Mouse (Mus musculus) embryonic facial prominence, embryonic 14.5 days (tissue): ENCODE data around the gene Agbl5. TPM values are rescaled to one million over a fixed set of nuclear protein-coding genes. Genes with fewer than 3 reads are reported as not detected.

Experiments
- ATAC-seq: fragments of 200-750 bp; cut with Nextera tagmentation; 2 replicates; pipeline ENCODE4 v1.8.0; 2017; ENCODE audit warnings: low read depth, moderate number of reproducible peaks, moderate TSS enrichment
- DNase-seq: peaks from one replicate; pipeline ENCODE4 v3.0.0-alpha.2; 2015; ENCODE audit warnings: low spot score
- H3K27ac ChIP-seq: fragments of 300-500 bp; sonication (generic); replicated peaks from 2 replicates; pipeline ENCODE4 v1.5.1; 2014; ENCODE audit warnings: low read depth, mild to moderate bottlenecking, low read length, moderate library complexity
- H3K27me3 ChIP-seq: fragments of 300-500 bp; sonication (generic); replicated peaks from 2 replicates; pipeline ENCODE4 v1.6.1; 2014; ENCODE audit warnings: low read length; ENCODE audit not compliant: control insufficient read depth, insufficient read depth
- H3K36me3 ChIP-seq: fragments of 300-500 bp; sonication (generic); 2 replicates; pipeline ENCODE4 v1.6.1; 2014; ENCODE audit warnings: low read length, mixed read lengths; ENCODE audit not compliant: control insufficient read depth, insufficient read depth
- H3K4me1 ChIP-seq: fragments of 300-500 bp; sonication (generic); 2 replicates; pipeline ENCODE4 v1.6.1; 2014; ENCODE audit warnings: antibody characterized with exemption, low read length; ENCODE audit not compliant: control insufficient read depth, insufficient read depth
- H3K4me2 ChIP-seq: fragments of 300-500 bp; sonication (generic); 2 replicates; pipeline ENCODE4 v1.6.1; 2014; ENCODE audit warnings: low read depth, mild to moderate bottlenecking, low read length, moderate library complexity, mixed read lengths
- H3K4me3 ChIP-seq: fragments of 300-500 bp; sonication (generic); 2 replicates; pipeline ENCODE4 v1.5.1; 2014; ENCODE audit warnings: low read depth, mild to moderate bottlenecking, low read length
- H3K9ac ChIP-seq: fragments of 300-500 bp; sonication (generic); 2 replicates; pipeline ENCODE4 v1.6.1; 2014; ENCODE audit warnings: low read depth, mild to moderate bottlenecking, low read length, moderate library complexity, mixed read lengths
- H3K9me3 ChIP-seq: fragments of 300-500 bp; sonication (generic); 2 replicates; pipeline ENCODE4 v1.6.1; 2016; ENCODE audit warnings: low read length; ENCODE audit not compliant: control insufficient read depth
- WGBS: fragments of 180-500 bp; shearing (Covaris S2); extraction: QIAGEN DNeasy Blood & Tissue Kit; methylation state at CpG from one replicate; pipeline ENCODE4 v1.1.7; 2014; 5-methylcytosine and 5-hydroxymethylcytosine counted together
- polyA plus RNA-seq: library from polyadenylated mRNA; unstranded; fragments of >200 nt; fragmentation: Nextera tagmentation; extraction: Ambion mirVana; gene quantifications from 2 replicates; pipeline ENCODE4 v1.2.1, GENCODE M21; 2014

Gene Agbl5
- polyA plus RNA-seq, 1 experiment from 2014 or later: 17.4 TPM

DNA sequence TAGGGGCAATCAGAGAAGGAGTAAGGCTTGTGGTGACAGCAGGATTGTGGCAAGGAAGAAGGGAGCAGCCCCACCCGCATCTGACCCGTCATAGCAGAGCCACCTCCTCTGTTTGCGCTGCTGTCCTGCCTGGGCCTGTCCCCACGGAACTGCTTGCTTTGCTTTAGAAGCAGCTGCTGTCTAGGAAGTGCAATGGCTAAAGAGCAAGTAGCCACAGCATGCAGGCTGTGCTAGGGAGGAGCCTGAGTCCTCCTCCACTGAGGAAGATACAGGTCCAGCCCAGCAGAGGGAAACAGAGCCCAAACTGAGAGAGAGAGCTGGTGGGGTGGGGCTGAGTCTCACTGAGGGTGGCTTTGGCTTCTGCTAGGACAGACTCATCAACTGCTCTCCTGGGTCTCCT is 24.6 kb upstream of the Agbl5 start:
- DNase-seq: peak; percentile 35
- Histone ChIP-seq H3K9ac (no peak overlapping the region), H3K4me1 (peaks cover 3% of the 10 kb centered on the region; the same call in 1 of the 2 replicates), H3K27me3 (no peaks in the 10 kb centered on the region), H3K36me3 (peaks cover 30% of the 10 kb centered on the region; the same call in 1 of the 2 replicates), H3K4me2 (no peak overlapping the region), H3K27ac (no peak overlapping the region), H3K4me3 (no peak overlapping the region), H3K9me3 (no peaks in the 10 kb centered on the region)
- WGBS: 34% methylated on average over 4 of the region's 4 CpGs
- ATAC-seq: peak; percentile 30; the same call in 1 of the 2 replicates

DNA sequence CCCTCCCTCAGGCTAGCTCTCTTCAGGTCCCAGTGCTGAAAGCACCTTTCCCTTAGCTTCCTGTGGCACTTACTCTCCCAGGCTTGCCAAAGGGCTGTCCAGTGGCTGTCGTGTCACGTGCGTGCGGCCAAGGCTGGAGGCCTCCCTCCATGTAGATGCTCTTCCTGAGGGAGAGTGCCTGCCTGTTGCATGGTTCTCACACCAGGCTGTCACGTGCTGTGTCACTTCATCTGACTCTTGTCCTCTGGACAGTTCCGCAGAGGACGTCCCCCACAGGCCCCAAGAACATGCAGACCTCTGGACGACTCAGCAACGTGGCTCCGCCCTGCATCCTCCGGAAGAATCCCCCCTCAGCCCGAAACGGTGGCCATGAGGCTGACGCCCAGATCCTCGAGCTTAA is 24.2 kb upstream of the Agbl5 start:
- Histone ChIP-seq H3K36me3 (peaks cover 30% of the 10 kb centered on the region; the same call in 1 of the 2 replicates), H3K27me3 (no peaks in the 10 kb centered on the region), H3K4me3 (no peak overlapping the region), H3K27ac (no peak overlapping the region), H3K9me3 (no peaks in the 10 kb centered on the region), H3K4me2 (no peak overlapping the region), H3K9ac (no peak overlapping the region), H3K4me1 (peaks cover 6% of the 10 kb centered on the region; the same call in 1 of the 2 replicates)
- no peak for ATAC-seq
- 41% methylated on average over 15 of the region's 15 CpGs for WGBS
- no peak for DNase-seq

DNA sequence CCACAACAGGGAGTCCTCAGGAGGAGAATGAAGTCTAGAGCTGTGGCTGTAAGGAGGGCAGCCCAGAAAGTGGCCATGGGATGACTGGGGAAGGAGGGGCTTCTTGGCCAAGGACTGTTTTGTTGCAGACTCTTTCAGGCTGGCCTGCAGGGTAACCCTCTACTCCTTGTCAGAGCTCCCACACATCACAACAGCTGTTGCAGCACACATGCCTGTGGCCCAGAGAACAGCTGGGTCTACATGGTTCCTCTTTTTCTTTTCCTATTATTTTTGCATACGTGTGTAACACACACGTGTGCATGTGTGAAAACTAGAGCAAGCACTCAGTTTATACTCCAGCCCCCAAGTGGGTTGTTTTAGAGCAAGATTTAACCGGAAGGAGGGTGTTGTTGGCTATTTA is 21.6 kb upstream of the Agbl5 start:
- ATAC-seq: no peak

GRCm38 (mm10) chr5:30867712-30868111 is 20.8 kb upstream of the Agbl5 start, which contains the start of gene Tmem214:
Tmem214 (plus strand) TSS chr5:30868012.
- Histone ChIP-seq H3K9ac (peak within 1 kb of the TSS; percentile 93; the same call in 1 of the 2 replicates), H3K4me3 (no peak within 1 kb of the TSS), H3K4me2 (peak within 1 kb of the TSS; percentile 60; the same call in 1 of the 2 replicates), H3K36me3 (peaks cover 53% of the 10 kb centered on the region), H3K9me3 (no peaks in the 10 kb centered on the region), H3K27ac (peak within 1 kb of the TSS; percentile 77), H3K27me3 (no peaks in the 10 kb centered on the region), H3K4me1 (peaks cover 11% of the 10 kb centered on the region; the same call in 1 of the 2 replicates)
- WGBS: 93% methylated on average over 3 of the region's 3 CpGs
- ATAC-seq (no peak), DNase-seq (no peak)

More for the DNA sequence above, 21.6 kb upstream of the Agbl5 start:
- H3K4me1 ChIP-seq: peaks cover 11% of the 10 kb centered on the region; the same call in 1 of the 2 replicates
- H3K27me3 ChIP-seq: no peaks in the 10 kb centered on the region
- no peak overlapping the region for H3K4me3 ChIP-seq
- 92% methylated on average over 3 of the region's 3 CpGs for WGBS
- no peaks in the 10 kb centered on the region for H3K9me3 ChIP-seq
- H3K4me2 ChIP-seq: no peak overlapping the region
- no peak overlapping the region for H3K27ac ChIP-seq
- no peak for DNase-seq
- H3K9ac ChIP-seq: no peak overlapping the region
- H3K36me3 ChIP-seq: peaks cover 45% of the 10 kb centered on the region

- ATAC-seq (no peak), DNase-seq (peak; percentile 26)
- Histone ChIP-seq H3K9me3 (no peaks in the 10 kb centered on the region), H3K9ac (peak overlapping the region; percentile 93), H3K27ac (peak overlapping the region; percentile 77), H3K27me3 (no peaks in the 10 kb centered on the region), H3K4me1 (peaks cover 11% of the 10 kb centered on the region; the same call in 1 of the 2 replicates), H3K4me2 (peak overlapping the region; percentile 60), H3K36me3 (peaks cover 62% of the 10 kb centered on the region), H3K4me3 (peak overlapping the region; percentile 95)
- 13% methylated on average over 9 of the region's 9 CpGs for whole genome bisulfite sequencing
Observed at GRCm38 (mm10) chr5:30868981-30869380, 19.5 kb upstream of the Agbl5 start.

GRCm38 (mm10) chr5:30869405-30870130 is 18.9 kb upstream of the Agbl5 start:
- H3K36me3 ChIP-seq: peaks cover 64% of the 10 kb centered on the region
- peak overlapping the region; percentile 60 for H3K4me2 ChIP-seq
- peak overlapping the region; percentile 93 for H3K9ac ChIP-seq
- peak; percentile 92 for DNase-seq
- peaks cover 11% of the 10 kb centered on the region; the same call in 1 of the 2 replicates for H3K4me1 ChIP-seq
- WGBS: under 1% methylated on average over 40 of the region's 63 CpGs
- peak overlapping the region; percentile 77 for H3K27ac ChIP-seq
- H3K9me3 ChIP-seq: no peaks in the 10 kb centered on the region
- ATAC-seq: peak; percentile 95
- H3K4me3 ChIP-seq: peak overlapping the region; percentile 95
- no peaks in the 10 kb centered on the region for H3K27me3 ChIP-seq

- H3K4me2 ChIP-seq: peak overlapping the region; percentile 60
- H3K27ac ChIP-seq: peak overlapping the region; percentile 77
- no peaks in the 10 kb centered on the region for H3K27me3 ChIP-seq
- WGBS: 14% methylated on average over 2 of the region's 2 CpGs
- peaks cover 11% of the 10 kb centered on the region; the same call in 1 of the 2 replicates for H3K4me1 ChIP-seq
- H3K36me3 ChIP-seq: peaks cover 64% of the 10 kb centered on the region
- no peaks in the 10 kb centered on the region for H3K9me3 ChIP-seq
- DNase-seq: no peak
- H3K4me3 ChIP-seq: peak overlapping the region; percentile 95
- no peak for ATAC-seq
- H3K9ac ChIP-seq: peak overlapping the region; percentile 93
Observed at GRCm38 (mm10) chr5:30870131-30870406, 18.4 kb upstream of the Agbl5 start.

DNA sequence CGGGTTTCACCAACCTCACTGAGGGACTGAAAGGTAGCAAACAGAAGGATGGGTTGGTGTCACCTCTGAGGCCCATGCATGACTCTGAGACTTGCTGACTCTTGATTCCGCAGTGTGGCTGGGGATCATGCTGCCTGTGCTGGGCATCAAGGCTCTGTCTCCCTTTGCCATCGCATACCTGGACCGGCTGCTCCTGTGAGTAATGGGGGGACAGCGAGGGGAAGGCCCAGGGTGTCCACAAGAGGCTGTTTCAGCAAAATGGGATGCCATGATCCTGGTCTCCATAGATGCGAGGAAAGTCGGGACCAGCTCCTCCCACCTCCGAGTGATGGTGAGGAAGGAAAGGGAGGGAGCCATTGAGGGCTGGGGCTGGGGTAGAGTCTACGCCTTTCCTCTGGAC is 15.9 kb upstream of the Agbl5 start:
- DNase-seq (no peak), ATAC-seq (no peak)
- no peak overlapping the region for H3K9ac ChIP-seq
- H3K4me1 ChIP-seq: peaks cover 11% of the 10 kb centered on the region; the same call in 1 of the 2 replicates
- H3K4me2 ChIP-seq: no peak overlapping the region
- 94% methylated on average over 9 of the region's 9 CpGs for WGBS
- H3K27ac ChIP-seq: no peak overlapping the region
- H3K9me3 ChIP-seq: no peaks in the 10 kb centered on the region
- H3K36me3 ChIP-seq: peaks cover 72% of the 10 kb centered on the region
- H3K27me3 ChIP-seq: no peaks in the 10 kb centered on the region
- H3K4me3 ChIP-seq: no peak overlapping the region

GRCm38 (mm10) chr5:30874365-30874764 is 14.1 kb upstream of the Agbl5 start:
- peaks cover 5% of the 10 kb centered on the region; the same call in 1 of the 2 replicates for H3K4me1 ChIP-seq
- no peak overlapping the region for H3K27ac ChIP-seq
- no peak overlapping the region for H3K9ac ChIP-seq
- H3K36me3 ChIP-seq: peaks cover 78% of the 10 kb centered on the region
- no peak overlapping the region for H3K4me3 ChIP-seq
- H3K27me3 ChIP-seq: no peaks in the 10 kb centered on the region
- no peak for ATAC-seq
- no peak overlapping the region for H3K4me2 ChIP-seq
- WGBS: 93% methylated on average over 7 of the region's 7 CpGs
- DNase-seq: no peak
- H3K9me3 ChIP-seq: no peaks in the 10 kb centered on the region
